Mouse (Mus musculus) layer of hippocampus, postnatal 25 days (tissue): ENCODE measurements around the gene Gria2. TPM values are rescaled to one million over a fixed set of nuclear protein-coding genes. Genes with fewer than 3 reads are reported as not detected.

ENCODE experiments used
- DNase-seq, 2 experiments: peaks; one replicate each; pipeline ENCODE4 v3.0.0; 2022; ENCODE audit warnings: mixed read lengths in 2 of 2, low spot score in 1 of 2; ENCODE audit errors: extremely low spot score in 1 of 2
- total RNA-seq, 2 experiments: library from RNA; stranded (reverse); gene quantifications; 2 replicates each; pipeline ENCODE4 v1.2.3; 2021

Gene Gria2
- total RNA-seq = 100 to 1,000 TPM; 577 to 681 TPM

DNA sequence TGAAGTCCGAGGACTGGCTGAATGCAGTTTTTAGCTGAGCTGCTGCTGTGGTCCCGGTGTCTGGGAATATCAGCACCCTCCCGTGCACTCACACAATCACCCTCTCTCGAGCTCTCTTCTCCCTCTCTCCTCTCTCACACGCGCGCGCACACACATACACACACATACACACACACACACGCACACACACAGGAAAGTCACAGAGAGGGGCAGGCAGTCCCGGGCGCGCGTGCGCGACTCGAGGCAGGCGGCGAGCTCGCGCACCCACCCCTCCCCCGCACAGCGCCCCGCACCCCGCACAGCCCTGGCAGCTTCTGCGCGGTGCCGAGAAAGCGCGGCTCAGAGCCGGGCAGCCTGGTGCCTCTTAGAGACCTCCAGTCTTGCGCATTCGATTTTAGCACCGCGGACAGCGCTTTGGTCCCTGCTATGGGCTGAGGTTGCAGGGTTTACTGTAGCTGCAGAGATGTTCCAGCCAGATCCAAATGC lies at the start of gene Gria2:
Gene Gria2, minus strand, starts transcription at position 240 of the 486 bp plus-strand sequence.
- DNase-seq = peak; percentile 81 to 88

DNA sequence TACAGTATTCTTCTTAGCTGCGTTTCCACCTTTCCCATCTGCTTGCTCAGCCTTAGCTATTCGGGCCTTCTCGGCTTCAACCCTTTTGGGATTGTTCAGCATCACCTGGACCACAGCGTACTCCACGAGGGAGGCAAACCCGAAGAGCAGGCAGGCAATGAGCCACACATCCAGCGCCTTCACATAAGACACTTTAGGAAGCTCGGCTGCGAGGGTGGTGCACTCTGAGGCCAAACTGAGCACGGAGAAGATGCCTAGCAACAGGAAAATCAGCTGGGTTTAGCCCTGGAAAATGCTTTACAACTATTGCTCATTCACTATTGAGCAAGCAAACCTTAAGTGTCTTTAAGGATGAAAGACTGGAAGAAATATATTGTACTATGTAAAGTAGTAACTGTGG lies 48.3 kb upstream of the Gria2 start:
- DNase-seq = no peak

DNA sequence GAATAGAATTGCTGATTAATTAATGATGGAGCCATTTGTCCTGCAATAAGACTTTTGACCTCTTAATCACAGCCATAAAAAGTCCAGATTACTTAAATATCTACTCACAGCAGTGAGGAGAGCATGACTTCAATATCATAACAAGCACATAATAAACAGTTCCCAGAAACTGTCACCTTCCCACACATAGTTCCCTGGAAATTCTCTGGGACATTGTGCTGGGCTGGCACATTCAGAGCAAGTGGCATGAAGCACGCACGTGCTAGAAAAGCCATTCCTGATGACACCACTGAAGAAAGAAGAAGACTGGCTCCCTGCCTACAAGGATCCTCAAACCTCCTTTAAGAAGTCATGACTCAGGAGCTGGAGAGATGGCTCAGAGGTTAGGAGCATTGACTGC lies 43.0 kb upstream of the Gria2 start:
- DNase-seq = no peak

DNA sequence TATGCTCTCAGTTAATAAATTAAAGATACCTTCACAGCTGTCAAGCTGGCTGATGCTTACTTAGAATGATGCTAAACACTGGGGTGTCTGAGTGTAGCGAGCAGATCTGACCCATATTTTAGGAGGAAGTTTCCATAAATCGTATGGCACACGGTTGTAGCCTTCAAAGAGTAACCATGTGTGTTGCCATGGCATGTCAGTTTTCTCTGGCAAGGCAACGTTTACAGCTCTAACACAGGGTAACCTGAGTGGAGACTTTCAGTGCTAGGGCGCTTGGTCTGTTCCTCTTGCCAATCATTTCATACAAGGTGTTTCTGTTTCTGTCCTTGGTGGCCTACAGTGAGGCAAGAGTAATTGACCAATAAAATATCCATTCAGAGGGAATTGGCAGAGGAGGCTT lies 37.2 kb upstream of the Gria2 start:
- DNase-seq = no peak

DNA sequence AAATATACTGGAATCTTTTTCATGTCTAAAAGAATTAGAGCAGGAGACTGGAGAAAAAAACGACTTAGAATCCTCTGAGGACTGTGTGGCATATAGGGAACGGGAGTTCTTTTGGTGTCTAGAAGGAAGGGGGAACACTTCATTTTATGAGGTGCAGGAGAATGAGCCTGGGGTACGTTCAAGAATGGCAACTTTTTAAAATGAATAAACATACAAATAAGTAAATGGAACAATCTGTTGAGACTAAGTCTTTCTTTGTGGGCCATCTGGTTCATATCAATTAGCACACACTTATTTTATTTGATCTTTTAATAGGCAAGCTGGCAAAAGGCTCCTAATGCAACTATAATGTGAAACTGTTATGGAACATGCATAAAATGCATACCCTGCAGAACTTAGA lies 34.9 kb upstream of the Gria2 start:
- DNase-seq = no peak

DNA sequence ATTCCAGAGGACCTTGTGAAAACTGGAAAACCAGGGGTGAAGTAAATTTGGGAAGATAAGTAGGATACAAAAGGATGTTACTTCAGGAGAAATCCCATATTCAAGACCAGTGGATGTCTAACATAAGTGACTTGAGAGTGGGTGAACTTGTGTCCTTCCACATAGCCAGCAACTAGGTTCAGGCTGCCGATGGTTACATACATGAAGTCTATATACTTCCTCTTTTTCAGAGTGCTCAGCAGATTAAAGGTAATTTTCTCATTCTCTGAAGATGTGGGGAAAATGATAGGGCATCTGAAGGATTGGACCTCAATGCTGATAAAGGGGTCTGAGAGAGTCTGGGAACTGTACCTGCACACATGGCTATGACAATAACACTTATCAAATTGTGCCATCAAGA lies 21.3 kb upstream of the Gria2 start:
- DNase-seq = no peak

DNA sequence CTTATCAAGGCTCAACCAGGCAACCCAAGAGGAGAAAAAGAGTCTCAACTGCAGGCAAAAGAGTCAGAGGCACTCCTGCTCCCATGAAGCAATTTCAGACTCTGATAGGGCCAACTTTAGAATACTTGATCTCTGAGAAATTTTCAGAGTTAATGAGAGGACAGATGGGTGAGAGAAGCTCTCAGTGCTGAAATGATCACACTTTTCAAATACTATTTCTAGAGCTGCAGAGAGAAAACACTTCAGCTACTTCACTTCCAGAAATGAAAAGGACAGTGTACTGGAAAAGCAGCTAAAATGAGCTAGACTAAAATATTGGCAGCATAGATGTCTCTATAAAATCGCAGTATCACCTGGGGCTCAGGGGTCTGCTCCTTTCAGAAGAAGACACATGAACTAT lies 16.0 kb upstream of the Gria2 start:
- DNase-seq = no peak

DNA sequence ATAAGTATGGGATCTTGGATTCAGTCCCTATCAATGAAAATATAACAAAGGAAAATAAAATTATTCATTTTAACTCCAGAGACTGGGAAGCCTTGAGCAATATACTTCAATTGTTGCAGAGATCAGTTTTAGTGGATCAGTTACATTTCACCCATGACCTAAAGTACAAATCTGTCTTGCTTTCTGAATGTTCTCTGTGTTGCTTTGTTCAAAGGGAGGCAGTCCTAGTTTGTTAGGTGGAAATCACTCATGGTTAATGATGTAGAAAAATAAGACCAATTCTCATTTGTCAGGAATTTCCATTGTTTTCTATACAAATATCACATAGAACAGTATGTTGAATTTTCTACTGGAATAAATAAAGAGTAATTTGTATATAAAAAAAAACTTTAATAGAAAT lies 11.1 kb upstream of the Gria2 start:
- no peak for DNase-seq

DNA sequence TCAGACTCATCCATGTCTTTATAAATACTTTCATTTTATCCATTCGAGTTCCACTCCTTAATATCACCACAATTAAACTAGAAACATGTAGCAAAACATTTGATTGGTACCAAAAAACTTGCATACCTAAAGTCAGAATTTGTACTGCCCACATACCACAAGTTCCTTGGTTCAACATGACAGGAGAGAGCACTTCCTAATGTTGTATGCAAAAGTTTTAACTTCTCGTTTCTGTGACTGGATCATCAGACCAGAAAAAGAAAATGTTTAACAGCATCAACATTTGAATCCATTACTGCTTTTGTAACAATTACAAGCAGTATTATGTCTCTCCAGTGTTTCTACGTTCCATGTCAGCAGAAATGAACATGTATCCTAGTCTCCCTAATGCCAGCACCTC lies 9.6 kb upstream of the Gria2 start:
- no peak for DNase-seq

DNA sequence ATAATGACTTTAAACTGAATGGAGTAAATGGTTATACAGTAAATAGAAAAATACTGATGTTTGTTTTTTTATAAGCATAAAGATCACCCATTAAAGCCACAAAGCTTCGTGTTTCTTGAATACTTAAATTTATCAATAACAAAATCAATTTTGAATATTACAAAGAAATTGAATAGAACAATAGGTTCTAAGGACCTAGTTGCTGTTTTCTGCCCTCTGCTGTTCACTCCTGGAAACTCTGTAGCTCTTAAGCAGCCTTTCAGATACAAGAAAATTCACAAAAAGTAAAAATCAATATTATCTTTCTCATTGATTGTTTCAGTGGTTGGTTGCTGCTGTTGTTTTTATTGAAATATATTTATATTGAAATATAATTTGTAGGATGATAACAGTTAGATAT lies 2.7 kb upstream of the Gria2 start:
- DNase-seq = peak in 1 of 2 experiments; percentile 35

DNA sequence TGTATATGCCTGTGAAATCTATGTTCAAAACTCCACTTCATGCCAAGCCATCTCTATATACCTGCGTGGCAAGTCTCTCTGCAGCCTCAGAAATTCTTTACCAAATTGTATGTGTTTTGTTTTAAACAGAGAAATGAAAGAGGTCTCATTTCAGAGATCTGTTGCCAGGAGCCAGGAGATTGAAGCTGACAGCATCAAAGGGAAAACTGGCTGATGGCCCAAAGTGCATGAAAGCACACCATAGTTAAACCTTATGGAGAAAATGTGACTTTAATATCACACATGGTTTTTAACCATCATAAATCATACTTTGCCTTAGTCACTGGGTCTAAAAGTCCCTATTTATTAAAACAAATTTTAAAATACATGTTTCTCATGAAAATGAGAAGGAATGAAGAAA lies 1.2 kb upstream of the Gria2 start:
- DNase-seq = no peak

DNA sequence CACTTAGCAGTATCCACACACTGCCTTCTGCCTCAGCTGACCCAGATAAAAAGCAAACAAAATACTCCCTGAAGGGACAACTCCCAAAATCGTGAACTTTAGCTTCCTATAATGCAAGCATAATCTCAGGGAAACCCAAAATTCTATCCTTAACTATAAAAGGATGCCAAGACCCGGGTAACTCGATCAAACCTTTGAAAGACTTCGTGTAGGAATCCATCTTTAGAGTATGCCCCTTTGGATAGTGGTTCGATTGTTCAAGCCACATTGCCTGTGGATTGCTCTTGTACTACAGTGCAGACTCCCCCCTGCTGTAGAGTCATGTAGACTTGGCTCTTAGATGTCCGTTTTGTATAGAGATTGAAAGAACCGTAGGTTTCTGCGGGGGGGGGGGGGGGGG lies 576 bp upstream of the Gria2 start:
- DNase-seq = no peak

DNA sequence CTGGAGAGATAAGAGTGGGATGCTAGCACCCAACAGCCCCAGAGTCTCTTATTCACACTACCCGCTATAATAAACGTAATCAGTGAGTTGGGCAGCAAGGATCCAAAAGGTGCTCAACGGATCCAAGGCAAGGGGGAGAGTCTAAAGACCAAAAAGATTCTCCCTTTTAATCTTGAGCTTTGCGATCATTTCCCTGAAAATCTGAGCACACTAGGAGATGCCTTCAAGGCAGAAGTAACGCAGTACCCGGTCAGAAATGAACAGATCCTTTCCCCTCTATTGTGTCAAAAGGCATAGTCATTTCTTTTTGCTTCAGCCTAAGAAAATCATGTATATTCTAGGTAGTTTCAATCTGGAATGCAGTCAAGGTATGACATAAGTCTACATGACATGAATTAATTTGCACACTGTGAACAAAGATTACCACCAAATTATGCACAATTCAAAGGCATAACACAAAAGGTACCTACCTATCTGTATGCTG lies 766 bp downstream of the Gria2 start:
- no peak for DNase-seq

DNA sequence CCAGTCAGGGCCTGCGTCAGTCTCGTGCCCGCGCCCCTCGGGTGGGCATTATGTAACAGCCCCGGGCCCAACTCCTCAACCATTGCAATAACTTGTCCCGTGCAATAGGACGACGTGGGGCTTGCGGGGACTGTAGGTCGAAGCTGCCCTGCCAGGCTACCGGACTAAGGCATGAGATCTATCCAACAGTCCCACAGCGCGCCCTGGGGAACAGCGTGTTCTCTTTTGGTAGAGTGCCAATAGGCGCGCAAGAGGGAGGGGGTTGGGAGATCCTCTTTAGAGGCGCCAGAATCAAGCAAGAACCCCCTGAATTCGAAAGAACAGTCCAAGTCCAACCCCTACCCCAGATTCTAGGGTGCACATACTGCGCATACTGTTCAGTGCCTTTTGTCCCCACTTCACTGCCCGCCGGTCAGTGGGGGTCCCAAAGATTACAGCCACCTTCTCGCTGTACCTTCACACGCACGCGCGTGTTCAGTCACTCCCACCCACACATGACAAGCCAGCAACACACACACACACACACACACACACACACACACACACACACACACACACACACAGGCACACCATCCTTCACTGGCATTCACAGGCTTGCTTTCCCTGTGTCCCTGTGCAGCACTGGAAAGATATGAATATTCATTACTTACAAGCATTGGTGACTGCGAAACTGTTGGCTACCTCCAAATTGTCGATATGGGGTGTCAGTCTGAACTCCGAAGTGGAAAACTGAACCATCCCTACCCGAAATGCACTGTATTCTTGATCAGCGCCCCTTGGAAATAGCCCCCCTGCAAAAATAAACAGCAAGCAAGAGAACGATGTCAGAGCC lies 1.4 kb downstream of the Gria2 start:
- DNase-seq = peak; percentile 58 to 60

DNA sequence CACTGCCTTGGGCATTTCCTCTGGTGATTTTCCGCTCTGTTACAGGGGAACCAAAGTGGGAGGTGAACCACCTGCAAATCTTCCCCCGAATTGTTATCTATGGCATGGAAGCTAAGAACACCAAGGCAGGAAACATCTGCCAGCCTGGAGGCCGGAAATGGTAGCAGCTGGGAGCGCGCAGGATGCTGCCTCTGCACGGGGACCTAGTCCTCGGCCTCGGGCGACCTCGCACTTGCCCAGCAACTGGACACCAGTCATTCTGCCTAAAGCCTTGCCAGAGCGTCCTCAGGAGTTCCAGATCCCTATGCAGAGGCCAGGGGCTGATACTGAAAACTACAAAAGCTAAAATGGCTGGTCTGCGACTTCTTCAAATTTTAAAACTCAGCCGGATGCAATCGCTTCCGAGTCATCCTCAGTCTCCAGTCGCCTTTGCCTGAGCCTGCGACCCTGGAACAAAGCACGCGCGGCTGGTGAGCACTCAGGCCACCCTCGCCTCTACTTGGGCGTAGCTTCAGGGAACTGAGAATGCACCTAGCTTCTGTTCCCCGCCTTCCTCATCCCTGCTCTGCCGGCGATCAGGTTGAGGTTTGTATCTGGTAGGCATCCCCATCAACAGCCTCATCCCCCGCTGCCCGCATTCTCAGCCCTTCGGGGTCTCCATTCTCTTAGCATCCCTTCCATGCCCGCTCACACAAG lies 2.2 kb downstream of the Gria2 start:
- DNase-seq = peak; percentile 47 to 48

DNA sequence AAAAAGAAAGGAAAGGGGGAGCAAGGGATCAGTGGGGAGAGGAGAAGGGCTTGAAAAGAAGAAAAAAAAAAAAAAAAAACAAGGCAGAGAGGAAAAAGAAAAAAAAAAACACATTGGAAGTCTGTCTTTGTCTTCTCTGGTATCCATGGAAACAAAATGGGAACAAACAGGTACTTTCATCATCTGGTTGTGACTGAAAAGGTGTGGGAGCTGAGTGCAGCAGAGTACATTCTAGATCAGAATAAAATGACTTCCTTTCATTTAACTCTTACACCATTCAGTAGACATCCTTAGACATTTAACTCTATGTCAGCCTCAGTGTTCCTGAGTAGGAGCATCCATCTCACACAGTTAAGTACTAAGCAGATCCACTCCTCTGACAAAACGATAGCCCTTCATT lies 4.7 kb downstream of the Gria2 start:
- DNase-seq = no peak

DNA sequence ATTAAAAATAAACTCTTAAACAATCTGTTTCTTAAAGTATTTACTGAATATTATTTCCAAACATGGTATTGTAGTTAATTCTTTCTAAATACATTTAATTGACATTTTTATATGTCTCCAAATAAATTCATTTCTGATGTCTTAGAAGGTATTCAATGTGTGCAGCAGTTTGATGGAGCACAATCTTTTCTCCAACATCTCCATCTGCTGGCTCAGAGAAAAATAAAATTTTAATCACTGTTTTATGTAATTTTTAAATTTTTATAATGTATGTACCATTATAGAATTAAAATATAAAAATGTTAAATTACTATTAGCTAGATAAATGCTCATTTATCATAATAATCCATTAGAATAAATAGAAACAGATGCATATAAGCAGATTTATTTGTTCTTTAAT lies 5.9 kb downstream of the Gria2 start:
- no peak for DNase-seq

DNA sequence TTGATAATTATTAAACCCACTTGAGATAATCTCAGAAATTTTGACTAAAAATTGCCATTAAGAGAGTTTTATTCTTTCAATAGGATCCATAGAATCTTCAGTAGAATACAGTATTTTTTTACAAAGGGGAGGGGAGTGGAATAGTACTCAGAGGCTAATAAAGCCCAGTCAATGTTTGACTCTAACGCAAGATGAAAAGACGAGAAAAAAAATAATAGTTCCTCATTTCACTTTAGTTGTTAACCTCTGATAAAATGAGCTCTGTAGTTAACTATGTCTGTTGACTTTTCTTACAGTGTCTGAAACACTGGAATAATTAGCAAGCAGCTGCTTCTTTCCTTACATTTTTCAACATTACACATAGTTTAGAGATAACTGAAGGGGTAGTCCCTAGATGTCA lies 7.4 kb downstream of the Gria2 start:
- DNase-seq = no peak

DNA sequence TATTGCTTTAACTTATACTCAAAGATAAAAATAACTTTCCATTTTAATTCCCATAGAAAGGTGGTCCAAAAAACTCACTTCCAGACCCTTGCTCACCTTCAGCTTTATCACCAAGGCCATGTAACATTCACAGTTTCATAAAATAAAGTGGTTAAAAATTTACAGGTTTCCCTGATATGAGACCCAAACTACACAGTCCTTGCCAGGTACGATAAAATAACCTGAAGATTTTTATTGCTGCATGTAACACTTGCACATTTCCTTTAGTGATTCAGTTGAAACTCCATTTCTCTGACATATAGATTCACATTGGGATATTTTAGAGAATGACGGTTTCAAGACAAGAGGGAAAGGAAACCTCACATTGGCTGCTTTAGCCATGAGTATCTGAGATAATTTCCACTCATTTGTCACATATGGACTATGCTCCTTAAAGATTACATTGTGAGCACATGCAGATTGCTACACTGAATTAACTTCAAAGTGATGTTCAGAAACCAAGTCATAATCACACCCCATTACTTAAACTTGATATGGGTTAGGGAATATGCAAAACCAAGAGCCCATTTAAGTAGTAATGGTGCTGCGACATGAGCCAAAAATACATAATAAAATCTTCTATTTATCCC lies 15.4 kb downstream of the Gria2 start:
- no peak for DNase-seq

DNA sequence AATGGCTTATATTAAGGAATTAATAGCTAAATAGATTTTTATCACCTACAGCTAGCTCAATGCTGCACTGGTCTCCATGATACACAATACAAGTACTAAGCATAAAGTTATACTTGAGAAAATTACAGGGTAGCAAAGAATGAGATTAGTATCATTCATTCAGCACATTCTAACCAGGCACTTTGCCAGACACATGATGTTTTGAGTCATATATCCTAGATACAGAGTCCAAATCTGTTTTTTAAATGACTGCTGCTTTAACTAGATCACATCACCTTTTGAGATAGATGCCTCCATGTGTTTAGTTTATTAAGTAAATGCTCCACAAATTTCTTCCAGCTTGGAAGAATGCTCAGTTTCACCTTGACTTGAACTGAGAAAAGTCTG lies 21.5 kb downstream of the Gria2 start:
- no peak for DNase-seq

DNA sequence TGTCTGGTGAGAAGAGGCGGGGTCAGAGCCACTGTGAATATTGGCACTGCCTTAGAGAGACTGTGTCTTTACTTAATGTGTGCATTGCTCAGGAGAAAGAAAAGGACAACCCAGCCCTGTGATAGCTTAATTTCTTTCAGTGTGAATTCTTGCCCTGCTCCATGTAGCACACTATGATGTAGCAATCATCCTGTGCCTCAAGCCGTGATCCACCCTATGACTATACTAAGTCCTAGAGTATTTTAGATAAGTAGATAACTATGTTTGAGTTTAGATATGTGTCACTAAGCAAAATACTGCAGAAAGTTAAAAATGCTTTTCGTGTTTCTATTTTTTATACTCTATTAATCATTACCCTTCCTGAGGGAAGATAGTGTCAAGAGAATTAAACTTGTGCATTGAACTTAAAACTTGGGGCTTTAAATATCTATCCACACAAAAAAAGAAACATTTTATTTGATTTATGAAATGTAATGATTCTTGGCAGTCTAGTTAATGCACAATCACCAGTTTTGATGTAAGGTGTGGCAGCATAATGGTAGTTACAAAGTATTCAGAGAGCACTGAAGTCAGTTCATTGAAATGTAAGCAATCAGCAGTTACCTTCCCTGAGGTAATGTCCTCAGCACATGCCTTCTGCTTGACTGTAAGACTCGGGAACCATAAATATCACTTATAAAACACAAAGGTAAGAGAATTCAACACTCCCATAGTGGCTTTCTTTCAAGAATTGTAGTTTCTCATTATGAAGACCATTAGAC lies 22.1 kb downstream of the Gria2 start:
- no peak for DNase-seq
